Mouse (Mus musculus): ENCODE data around the gene Gucd1. TPM values are rescaled to one million over a fixed set of nuclear protein-coding genes. Genes with fewer than 3 reads are reported as not detected.
A peak's percentile ranks its signal among the peaks of the same experiment; 100 is the strongest.

The Gucd1 gene
- total RNA-seq, 2 experiments from 2014 or later, result 15.4 to 21.5 TPM

DNA sequence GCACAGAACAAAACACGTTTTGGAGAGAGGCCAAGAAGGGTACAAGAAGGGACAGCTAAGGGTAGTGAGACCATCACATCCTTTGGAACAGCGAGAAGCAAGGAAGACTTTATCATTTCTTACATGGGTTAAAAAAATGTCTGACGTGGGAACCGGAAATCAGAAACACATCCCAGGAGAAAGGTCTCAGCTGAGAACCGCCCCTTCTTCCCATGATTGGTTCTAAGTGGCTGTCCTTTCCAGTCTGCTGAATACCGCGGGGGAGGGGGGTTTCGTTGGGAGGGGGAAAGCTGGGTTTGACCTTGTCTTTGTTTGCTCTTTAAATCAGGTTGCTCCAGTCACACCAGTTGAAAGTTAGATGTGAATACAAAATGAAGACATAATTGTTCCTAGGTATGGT is 72.7 kb downstream of the Gucd1 start:
- intact Hi-C loops (cut with DNase I), result no loop called here
- no peak for DNase-seq (ENCODE audit: low spot score in 2 of 2)

DNA sequence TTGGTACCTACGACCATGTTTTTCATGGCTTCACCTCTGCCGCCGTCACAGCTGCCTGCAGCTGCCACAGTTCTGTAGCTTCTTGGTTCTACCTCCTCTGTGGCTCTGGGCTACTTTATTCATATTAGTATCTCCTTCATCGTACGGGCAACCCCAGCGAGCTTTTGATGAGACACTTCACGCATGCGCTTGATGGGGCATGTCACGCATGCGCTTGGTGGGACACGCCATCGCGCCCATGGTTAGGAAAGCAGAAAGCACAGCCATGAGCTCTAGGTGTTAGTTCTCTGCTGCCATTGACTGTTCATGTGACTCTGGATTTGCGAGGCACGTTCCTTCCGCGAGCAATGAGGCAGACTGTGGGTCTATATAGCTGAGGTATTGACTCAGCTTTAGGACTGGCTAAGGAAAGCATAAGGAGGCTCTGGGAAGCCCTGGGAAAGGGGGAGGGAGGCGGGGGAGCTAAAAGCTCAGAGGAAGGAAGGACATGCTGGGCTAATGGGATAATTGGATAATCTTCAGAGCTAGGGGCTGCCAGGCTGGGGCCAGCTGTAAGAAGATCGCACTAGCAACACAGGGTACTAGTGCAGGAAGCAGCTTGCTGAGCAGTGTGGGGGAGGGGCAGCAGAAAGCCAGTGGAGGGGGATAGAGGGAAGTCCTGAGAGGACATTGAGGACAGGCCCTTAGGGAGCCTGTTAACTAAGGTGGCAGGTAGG is 73.5 kb downstream of the Gucd1 start:
- intact Hi-C loops (cut with DNase I), result no loop called here

DNA sequence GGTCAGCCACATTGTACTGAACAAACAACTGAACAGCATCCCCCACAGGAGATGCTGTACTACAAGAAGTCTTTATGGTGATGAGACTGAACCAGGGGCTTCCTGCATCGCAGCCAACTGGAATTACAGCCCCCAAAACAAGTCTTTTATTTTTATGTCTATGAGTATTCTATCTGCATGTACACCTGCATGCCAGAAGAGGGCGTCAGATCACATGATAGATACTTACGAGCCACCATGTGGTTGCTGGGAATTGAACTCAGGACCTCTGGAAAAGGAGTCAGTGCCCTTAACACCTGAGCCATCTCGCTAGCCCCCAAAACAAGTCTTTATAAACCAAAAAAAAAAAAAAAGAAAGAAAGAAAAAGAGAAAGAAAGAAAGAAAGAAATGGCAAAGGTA is 74.8 kb downstream of the Gucd1 start:
- DNase-seq (ENCODE audit: low spot score in 2 of 2), result no peak
- intact Hi-C loops (cut with DNase I), result no loop called here

More for the DNA sequence above, 73.5 kb downstream of the Gucd1 start:
- no peak for DNase-seq (ENCODE audit: low spot score in 2 of 2)

DNA sequence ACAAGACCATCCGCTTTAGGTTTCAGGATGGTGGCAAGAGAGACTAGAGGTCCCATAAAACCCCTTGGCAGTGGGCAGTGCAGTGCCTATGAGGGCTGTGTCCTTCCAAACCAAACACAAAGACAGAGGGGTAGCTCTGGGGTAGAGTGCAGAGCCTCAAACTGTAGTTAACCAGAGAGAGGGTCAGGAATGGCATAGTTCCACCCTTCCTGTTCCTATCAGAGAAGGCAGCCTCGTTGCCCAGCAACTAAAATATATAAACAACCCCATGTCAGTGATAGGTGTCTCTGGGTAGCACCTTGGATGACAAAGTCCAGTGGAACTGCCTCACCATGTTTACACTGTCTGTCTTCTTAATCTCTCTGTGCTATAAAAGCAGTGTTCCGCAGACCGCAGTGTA is 76.0 kb downstream of the Gucd1 start:
- DNase-seq (ENCODE audit: low spot score in 2 of 2), result no peak

DNA sequence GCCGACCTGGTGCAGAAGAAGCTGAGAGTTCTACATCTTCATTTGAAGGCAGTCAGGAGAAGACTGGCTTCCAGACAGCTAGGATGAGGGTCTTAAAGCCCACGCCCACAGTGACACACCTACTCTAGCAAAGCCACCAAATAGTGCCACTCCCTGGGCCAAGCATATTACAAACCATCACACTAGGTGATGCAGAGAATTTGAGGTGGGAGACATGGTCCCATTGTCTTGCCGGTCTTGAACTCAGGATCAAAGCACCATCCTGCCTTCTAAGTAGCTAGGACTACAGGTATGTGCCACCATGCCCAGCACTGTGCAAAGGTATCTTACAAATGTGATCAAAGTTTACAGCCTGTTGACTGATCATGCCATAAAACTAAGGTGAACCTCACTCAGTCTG is 77.0 kb downstream of the Gucd1 start:
- no peak for DNase-seq (ENCODE audit: low spot score in 2 of 2)
- intact Hi-C loops (cut with DNase I), result no loop called here

More for the DNA sequence above, 76.0 kb downstream of the Gucd1 start:
- intact Hi-C loops (cut with DNase I), result no loop called here

DNA sequence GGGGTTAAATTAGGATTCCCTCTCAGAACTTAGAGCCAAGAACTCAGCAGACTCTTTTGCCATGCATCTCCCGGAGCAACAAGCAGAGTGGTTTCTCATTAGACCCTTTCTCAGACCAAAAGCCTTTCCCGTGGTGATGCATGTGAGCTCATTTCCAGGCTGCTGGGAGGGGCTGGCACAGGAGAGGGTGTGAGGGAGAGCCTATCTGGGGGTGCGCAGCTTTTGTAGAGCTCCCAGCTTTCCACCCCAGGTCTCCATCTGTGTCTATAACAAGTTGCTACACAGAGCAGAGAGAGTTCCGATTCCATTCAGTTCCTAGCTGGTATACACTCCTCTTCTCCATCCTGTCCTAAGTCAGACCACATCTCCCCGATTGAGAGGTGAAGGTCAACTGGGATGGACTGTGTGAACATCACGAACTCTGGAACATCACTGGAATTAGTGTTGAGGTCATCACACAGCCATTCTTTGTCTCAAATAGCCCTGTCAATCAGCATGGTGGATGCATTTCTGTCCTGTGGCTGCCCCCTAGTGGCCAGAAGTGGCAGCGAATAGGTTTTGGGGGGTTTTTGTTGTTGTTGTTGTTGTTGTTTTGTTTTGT is 78.5 kb downstream of the Gucd1 start:
- intact Hi-C loops (cut with DNase I), result loop anchor here (2.0 to 5.0 kb wide), 4 partner anchors 48 to 257 kb away; partner anchors contain the start of gene Adora2a

DNA sequence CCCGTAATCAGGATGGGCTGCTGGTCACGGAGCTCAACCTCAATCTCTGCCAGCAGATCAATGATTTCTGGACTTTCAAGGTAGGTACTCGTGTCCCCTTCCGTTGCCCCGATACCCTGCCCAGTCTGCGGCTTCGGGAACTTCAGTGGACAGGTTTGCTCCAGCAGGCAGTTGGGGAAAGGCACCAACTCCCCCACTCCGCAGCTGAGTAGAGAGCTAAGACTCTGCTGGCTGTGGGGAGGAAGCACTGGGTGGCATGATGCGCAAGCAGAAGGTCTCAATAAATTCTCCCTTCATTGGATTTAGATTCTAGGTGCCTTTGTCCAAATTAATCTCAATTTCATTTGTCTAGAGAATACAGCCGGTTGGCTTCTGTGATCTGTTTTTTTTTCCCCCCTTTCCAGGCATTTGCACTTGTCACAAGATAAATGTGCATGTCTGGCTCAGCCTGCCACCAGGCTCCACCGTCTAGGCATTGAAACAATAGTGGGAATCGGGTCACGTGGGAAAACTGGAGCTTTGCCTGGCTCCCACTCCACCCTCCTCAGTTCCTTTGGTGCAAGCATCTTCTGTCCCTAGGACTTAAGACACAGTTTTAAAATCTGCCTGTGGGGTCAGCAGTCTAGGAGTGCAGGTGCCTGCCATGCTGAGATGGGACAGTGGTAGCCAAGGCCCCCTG is 79.5 kb downstream of the Gucd1 start:
- peak in 1 of 2 experiments; percentile 20 for DNase-seq (ENCODE audit: low spot score in 2 of 2)
- intact Hi-C loops (cut with DNase I), result loop anchor here (2.0 to 5.0 kb wide), 4 partner anchors 49 to 256 kb away; partner anchors contain the start of gene Adora2a

More for the DNA sequence above, 78.5 kb downstream of the Gucd1 start:
- peak in 1 of 2 experiments; percentile 25 for DNase-seq (ENCODE audit: low spot score in 2 of 2)

DNA sequence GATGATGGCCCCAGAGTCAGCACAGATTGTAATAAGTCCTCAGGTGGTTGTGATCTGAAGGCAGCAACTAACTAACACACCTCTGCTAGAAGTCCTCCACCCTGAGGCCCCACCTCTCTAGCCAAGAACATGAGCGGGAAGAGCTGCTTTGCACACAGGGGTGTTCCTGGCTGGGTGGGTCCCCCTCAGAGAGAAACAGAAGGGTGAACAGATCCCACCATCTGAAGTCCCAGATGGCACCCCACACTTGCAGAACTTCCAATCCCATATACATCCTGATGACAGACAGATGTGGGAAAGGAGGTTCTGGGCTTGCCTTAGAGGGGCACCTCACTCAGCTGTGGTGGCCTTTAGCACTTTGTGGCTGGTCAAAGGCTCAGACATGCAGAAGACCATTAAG is 80.5 kb downstream of the Gucd1 start:
- DNase-seq (ENCODE audit: low spot score in 2 of 2), result no peak
- intact Hi-C loops (cut with DNase I), result loop anchor here (5.0 kb wide), 3 partner anchors 50 to 255 kb away; partner anchors contain the start of gene Adora2a

DNA sequence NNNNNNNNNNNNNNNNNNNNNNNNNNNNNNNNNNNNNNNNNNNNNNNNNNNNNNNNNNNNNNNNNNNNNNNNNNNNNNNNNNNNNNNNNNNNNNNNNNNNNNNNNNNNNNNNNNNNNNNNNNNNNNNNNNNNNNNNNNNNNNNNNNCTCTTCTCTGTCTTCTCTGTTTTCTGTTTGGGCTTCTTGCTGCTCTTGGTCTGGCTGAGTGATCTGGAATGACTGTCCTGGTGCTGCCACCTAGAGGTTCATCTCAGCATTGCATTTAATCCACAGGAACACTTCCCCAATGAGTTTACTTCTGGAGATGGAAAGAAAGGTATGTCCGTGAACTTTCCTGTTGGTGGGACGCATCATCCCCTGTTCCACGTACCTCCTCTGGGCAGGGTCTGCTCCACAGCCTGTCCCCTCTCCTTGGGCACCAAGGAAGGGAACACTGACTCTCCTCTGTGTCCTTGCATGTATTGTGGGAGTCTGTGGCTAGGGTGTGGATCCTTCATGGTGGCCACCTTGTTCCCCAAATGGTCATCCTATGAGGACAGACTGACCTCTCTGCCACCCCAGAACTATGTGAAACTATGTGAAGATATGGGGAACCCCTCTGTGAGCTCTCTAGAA is 81.1 kb downstream of the Gucd1 start:
- peak; percentile 65 to 77 for DNase-seq (ENCODE audit: low spot score in 2 of 2)
- intact Hi-C loops (cut with DNase I), result loop anchor here (5.0 kb wide), 3 partner anchors 51 to 254 kb away; partner anchors contain the start of gene Adora2a

DNA sequence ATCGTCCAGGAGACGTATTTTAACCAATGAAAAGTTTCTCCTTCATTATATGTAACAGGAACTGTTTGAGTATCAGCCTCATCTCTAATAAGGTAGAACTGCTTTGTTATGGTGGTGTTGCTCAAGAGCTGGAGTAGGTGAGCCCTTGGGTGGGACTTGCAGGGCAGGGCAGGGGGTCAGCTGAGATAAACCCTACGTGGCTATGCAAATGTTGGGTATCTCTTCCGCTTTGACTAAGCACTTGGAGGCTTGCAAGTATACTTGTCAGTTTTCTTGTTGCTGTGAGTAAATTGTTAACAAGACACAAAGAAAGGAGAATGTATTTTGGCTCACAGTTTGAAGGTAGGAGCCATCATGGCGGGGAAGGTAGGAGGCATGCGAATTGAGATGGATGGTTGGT is 87.1 kb downstream of the Gucd1 start:
- DNase-seq (ENCODE audit: low spot score in 2 of 2), result no peak
- intact Hi-C loops (cut with DNase I), result no loop called here

DNA sequence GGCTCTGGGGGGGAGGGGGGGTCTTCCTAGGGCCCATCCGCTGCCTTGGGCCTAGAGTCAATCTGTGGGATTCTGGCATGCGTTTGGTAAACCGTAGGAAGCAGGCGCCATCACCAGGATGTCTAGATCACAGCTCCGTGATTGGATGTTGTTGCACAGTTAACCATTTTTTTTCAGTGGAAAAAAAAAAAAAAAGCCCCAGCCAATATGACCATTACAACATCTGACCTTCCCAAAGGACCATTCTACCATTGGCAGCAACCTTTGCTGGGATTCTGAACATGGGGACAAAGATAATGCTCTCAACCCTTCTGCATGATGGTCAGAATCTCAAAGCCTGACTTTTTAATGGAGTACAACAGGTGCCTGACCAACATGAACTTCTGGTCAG is 87.6 kb downstream of the Gucd1 start:
- DNase-seq (ENCODE audit: low spot score in 2 of 2), result no peak
- intact Hi-C loops (cut with DNase I), result no loop called here

DNA sequence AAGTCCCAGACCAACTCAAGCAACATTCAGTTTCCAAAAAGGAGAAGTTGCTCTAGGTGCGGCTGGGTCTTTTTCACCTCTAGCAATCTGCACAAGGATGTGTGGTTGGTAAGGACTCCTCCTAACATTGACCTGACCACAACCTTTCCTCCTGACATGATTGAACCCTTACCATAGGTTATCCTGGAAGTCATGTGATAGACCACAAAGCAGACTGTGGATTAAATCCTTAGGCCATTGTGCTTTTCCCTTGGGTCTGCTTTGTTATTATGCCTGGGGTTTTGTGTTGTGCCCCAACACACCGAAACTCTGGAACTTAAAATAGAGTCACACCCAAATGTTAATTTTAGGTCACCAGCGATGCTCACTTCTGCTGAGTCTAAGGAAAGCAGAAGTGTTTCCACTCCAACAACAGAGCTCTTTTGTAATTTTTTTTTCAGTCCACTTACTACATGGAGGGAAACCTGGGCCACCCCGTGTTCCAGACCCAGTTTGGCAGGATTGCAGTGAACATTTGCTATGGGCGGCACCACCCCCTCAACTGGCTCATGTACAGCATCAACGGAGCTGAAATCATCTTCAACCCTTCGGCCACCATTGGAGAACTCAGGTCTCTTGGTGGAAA is 88.1 kb downstream of the Gucd1 start:
- intact Hi-C loops (cut with DNase I), result no loop called here
- DNase-seq (ENCODE audit: low spot score in 2 of 2), result no peak

DNA sequence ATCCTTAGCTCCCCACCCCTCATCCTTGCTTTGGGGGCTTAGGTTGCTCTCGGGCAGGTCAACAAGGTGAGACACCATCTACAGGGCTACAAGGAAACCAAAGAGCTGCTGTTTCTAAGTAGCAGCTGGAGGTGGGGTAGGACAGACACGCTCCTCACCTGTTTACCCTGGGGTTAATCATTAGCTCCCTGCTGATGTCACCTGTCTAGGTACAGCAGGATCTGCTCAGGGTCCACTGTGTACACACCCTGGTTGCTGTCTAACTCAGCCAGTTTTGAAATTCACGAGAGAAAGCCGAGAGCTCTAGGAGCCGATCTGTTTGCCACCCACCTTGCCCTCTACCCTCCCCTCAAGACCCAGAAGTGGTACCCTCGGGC is 88.8 kb downstream of the Gucd1 start:
- intact Hi-C loops (cut with DNase I), result no loop called here

DNA sequence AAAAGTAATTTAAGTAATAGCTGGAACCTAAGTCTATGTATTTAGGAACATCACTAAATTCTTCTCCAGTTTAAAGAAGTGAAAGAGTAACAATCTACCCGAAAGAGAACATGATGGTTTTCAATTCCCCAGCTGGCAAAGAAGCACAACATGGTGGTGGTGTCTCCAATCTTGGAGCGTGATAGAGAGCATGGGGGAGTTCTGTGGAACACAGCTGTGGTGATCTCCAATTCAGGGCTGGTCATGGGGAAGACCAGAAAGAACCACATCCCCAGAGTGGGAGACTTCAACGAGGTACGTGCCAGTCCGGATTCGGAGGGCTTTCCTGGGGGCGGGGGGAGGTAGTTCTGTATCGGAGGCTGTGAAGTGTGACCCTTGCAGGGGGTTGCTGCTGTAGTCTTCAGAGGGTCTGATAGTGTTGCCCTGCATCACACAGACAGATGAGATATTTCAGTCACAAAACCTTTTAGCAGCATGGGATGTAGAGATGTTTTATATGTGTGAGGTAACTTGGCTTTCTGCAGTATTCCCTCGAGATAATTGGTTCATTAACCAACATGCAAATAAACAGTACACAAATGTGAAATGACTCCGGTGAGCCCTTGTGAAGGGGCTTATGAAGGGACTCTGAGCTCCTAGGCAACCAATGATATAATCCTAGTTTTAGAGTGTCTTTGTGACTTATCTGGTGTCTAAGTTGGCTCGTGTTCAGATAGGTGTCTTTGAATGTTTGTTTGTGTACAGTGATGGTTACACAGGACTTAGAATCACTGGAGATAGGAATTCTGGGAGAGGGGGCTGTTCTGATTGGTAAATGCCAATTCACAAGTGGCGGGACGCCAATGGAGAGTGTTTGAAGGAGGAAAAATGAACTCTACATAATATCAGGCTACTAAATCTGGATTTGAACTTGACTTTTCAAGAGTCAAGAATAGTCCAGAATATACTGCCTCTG is 89.4 kb downstream of the Gucd1 start:
- no peak for DNase-seq (ENCODE audit: low spot score in 2 of 2)
- intact Hi-C loops (cut with DNase I), result no loop called here

More for the DNA sequence above, 88.8 kb downstream of the Gucd1 start:
- DNase-seq (ENCODE audit: low spot score in 2 of 2), result no peak

DNA sequence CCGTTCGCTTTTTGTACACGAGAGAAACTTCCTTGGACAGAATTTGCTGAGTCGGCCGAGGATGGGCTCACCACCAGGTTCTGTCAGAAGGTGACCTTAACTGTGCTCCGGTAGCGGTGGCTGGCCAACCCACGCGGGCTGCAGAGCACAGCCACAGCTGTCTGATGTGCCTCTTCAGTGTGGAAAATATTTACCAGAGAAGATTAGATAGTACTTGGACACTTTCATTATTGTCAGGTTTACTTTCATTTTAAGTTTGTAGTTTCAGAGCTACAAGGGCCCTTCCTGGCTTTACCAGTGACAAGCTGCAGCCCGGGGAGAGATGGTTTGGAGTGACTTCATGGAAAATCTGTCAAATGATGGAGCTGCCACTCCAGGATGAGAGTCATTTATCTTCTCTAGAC is 93.3 kb downstream of the Gucd1 start:
- intact Hi-C loops (cut with DNase I), result no loop called here
- no peak for DNase-seq (ENCODE audit: low spot score in 2 of 2)

DNA sequence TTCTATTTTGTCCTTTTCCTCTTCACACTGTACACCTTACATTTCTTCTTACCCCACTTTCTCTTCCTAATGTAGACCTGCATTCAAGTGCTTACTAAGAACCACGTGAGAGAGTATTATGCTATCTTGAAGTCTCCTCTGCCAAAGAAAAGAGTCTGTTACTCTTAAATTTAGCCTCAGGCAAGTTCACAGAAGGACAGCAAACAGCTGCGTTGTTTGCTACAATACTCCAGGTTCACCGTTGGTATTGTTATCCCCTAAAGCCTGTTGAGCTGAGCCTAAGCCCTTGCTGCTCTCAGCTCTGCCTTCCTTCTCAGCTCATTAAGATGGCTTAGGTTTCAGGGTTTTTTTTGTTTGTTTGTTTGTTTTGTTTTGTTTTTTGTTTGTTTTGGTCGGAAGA is 99.0 kb downstream of the Gucd1 start:
- intact Hi-C loops (cut with DNase I), result no loop called here
- DNase-seq (ENCODE audit: low spot score in 2 of 2), result no peak

DNA sequence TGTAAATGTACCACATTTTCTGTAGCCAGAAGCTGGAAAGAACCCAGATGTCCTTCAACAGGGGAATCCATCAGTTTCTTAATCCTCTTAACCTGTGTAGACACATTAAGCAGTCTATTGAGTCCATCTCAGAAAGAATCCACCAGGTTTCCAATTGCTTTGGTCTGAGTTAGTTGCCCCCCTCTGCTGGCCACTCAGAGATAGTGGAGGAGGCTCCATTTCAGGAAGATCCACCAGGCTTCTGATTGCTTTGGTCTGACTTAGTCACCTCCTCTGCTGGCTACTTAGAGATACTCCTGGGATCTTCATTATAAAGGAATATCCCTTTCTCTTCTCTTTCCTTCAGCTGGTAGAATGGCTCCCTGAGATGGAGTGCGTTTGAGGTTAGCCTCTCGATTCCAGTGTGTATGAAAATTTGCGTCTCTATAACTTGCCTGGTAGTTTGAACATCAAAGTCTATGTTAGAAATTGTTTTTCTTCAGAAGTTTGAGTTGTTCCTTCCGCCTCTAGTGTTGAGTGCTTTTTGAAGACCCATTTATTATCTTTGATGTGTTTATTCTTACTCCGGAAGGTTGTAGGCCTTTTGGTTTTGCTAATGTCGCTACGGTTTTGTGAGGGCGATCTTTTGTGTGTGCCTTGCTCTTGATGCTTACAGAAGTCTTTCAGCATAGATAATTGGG is 100.3 kb downstream of the Gucd1 start:
- intact Hi-C loops (cut with DNase I), result no loop called here
- DNase-seq (ENCODE audit: low spot score in 2 of 2), result no peak

DNA sequence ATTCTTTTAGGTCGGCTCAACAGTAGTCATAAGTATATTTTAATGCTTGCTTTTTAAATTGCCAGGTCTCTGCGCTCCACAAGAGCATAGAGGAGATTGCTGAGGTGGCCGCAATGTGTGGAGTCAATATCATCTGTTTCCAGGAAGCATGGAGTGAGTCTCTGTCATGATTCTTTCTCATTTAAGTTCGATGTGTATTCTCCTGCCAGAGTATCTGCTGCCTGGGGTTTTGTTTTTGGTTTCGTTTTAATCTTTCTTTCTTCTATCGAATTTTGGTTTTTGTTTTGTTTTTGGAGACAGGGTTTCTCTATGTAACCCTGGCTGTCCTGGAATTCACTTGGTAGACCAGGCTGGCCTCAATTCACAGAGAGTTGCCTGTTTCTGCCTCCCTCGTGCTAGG is 102.8 kb downstream of the Gucd1 start:
- intact Hi-C loops (cut with DNase I), result no loop called here
- no peak for DNase-seq (ENCODE audit: low spot score in 2 of 2)

Data from left cerebral cortex, postnatal 36 days (tissue).